Mouse (Mus musculus) frontal cortex, adult 2 months (tissue): ENCODE measurements at regions not wholly inside any gene's neighbourhood (a gene's known extent, or its start where the extent isn't known, plus 50 kb on each side); places are given as distances from the start of the nearest gene placed in this dataset.

Experiments used
- DNase-seq, 2 experiments: peaks; one replicate each; pipeline ENCODE4 v3.0.0; 2022; ENCODE audit warnings: low spot score in 1 of 2; ENCODE audit errors: extremely low spot score in 1 of 2

- peak in 1 of 2 experiments; percentile 17 for DNase-seq
These were observed 117.2 kb upstream of the Lhx1 start for GRCm38 (mm10) chr11:84642300-84643106.

DNA sequence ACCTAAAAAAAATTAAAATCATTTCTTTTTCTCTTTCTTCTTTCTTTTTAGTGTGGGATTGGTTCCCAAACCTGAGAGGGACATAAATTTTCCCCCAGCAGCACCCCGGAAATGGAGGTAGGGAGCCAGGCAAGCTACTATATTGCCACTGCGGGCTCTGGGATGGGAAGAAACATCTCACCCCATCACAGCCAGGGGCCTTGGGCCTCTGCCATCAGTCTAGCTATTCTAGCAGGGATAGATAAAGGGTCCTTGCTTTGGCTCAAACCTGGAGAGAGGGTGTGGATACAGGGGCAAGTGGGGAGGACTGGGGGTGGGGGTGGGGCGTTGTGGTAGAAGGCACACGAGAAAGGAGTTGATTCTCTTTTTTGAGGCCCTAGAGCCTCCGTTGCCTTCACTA, 116.3 kb upstream of the Lhx1 start:
- DNase-seq, result no peak

- no peak for DNase-seq
These were observed 113.0 kb upstream of the Lhx1 start for GRCm38 (mm10) chr11:84638353-84638752.

- peak in 1 of 2 experiments; percentile 5 for DNase-seq
These were observed 111.9 kb upstream of the Lhx1 start for GRCm38 (mm10) chr11:84637268-84637667.

DNA sequence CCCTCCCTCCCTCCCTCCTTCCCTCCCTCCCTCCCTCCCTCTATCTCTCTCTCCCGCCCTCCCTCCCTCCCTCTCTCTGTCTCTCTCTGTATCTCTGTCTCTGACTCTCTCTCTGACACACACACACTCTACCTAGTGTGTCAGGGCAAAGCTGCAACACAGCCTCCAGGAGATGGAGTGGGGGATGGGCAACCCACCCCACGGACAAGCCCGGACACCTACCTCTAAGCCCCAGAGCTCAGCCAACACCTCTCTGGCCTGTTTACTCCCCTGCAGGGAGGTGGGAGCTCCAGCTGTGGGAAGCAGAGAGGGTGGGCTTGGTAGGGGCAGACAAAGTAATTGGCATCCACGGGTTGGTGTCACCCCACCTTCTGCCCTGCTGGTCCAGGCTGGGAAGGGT, 109.7 kb upstream of the Lhx1 start:
- no peak for DNase-seq

GRCm38 (mm10) chr11:84633300-84633699, 108.0 kb upstream of the Lhx1 start:
- DNase-seq, result no peak

GRCm38 (mm10) chr11:84628111-84628510, 102.8 kb upstream of the Lhx1 start:
- DNase-seq, result peak in 1 of 2 experiments; percentile 10

DNA sequence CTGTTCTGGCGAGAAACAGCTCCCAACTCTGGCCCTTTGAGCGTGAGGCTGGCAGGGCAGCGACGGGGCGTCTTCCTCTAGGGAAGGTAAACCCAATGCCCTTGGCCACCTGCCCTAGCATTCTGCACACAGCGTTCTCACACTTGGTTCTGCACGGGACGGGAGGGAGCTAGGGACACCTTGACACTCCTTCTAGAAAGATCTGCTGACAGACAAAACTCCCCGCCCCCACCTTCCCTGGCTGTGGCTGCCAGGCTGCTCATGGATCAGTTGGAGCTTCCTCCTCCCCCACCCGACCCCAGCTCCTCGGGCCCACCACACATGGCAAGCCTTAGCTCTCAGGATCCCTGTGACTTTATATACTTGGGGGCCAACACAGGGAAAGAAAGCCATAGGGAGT, 102.3 kb upstream of the Lhx1 start:
- no peak for DNase-seq

DNA sequence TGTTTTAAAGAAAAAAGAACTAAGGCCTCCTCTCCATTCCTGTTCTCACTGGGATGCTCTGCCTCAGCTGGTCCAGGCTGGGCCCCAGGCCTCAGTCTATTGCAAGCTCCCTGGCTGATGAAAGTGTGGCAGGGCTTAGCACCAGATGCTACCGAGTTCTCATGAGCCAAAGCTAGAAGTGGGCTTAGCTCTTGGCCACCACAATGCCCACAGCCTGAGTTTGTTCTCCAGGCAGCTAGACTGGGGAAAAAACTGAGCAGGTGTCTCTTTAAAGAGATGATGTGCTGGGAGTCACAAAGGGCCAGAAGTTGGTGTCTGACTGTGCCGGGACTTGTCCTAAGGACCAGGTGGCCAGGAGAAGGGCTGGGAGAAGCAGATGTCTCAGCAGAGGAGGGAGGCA, 101.9 kb upstream of the Lhx1 start:
- no peak for DNase-seq

DNA sequence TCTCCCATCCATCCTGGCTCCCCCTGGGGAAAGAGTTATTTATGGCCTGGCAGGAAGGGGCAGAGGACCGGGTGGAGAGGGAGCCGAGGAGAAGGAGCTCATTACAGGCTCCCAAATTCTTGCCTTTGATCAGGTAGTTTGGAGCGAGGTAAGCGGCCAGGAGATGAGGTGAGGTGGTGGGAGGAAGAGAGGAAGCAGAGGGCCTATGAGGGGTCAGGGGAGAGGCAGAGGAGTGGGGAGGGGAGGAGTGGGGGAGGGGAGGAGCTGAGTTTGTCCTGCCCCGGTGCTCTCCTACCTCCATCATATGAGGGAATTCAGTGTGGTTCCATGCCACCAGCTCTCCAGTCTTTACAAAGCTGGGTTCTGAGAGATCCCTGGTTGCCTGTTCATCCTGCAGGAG, 98.8 kb upstream of the Lhx1 start:
- no peak for DNase-seq

GRCm38 (mm10) chr11:84619713-84620112, 94.4 kb upstream of the Lhx1 start:
- DNase-seq, result no peak

GRCm38 (mm10) chr11:84618576-84618975, 93.2 kb upstream of the Lhx1 start:
- no peak for DNase-seq

- no peak for DNase-seq
These were observed 87.8 kb upstream of the Lhx1 start for GRCm38 (mm10) chr11:84612982-84613720.

DNA sequence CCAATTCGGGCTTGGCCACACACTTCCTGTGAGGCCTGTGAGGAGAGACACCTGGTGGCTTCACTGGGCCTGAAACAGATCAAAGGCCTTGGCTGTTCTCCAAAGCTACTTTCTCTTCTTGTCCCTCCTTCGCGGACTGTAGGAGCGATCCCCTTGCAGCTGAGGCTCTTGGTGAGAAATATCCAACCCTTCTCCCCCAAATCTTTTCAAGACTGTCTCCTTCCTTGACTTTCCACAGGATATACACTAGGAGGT, 86.2 kb upstream of the Lhx1 start:
- no peak for DNase-seq

DNA sequence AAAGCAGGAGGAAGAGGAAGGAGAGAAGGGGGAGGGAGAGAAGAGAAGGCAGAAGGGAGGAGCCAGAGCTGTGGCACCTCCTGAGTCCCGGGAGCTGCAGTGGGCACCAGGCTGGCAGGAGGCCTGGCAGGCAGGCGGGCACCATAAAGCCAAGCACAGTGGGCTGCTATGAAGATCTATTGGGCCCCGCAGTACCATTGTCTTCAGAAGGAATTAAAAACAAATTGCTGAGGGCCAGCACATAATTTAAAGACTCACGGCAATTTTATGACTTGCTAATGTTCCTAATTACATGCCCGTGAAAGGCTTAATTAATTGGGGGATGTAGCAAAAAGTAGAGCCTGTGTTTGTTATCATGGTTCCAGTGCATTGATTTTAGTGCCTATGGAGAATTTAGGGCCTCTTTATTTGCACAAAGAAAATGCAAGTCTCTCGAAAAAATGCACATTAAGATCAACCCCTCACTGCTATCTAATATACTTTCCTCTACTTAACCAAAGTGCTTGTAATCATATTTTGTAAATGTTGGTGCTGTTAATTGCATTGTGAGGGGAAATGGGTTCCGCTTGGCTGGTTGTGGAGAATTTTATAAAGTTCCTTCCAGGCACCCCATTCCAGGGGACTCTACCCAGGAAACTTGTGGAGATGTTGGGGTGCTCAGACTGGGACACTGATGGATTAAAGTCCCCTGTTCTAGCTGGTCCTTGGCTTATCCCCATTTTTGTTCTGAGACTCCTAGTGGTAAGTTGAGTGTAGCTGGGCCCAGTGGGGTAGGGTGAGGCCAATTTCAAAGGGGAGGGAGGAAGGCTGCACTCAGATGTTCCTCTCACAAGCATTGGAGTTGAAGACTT, 85.7 kb upstream of the Lhx1 start:
- no peak for DNase-seq

DNA sequence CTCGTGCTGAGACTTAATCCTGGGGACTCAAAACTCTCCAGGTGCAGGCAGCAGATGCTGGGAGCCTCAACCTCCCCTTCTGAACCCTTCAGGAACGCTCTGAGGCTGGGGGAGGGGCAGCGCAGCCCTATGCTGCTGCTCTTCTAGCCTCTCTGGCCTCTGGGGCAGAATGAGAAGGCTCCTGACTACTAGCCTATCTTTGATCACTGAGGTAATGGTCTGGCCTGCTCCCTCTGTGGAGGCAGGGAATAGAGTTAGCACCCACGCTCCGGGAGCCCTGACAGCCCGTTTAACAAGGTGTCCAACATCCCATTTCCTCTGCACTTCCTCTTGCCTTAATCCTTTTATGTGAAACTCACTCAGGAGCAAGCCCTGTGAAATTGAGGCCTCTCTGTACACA, 79.4 kb upstream of the Lhx1 start:
- DNase-seq, result no peak

GRCm38 (mm10) chr11:84599267-84599841, 74.0 kb upstream of the Lhx1 start:
- peak in 1 of 2 experiments; percentile 2 for DNase-seq

DNA sequence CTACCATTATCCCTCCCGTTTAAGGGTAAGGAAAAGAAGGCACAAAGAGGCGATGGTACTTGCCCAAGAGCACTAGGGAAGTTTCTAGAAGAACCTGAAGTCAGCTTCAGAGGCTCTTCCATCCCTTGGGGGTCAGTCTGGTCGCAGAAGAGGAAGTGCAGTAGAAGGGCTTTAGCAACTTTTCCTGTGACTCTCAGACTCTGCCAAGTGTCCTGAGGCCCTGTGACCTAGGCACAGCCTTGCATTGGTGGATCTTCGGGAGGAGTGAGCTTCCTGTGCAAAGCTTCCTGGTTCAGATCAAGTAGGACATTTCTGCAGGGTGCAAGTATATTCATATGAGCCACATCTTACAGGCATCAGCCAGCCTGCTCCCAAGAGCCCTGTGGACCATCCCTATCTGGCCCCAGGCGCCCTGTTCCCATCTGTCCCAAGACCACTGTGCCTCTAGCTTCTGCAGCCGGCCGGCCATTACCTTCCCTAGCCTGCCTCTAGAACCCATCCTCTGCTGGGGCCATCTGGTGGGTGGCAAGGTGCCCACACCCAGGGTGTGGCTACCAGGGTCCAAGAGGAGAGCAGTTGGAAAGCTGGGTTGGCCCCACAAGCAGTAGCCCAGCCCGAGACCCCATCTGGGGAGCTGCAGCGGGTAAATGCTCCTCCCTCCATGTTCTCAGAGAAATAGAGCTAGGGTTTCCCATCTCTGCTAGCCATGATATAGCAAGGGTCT, 72.4 kb upstream of the Lhx1 start:
- DNase-seq, result no peak

- no peak for DNase-seq
These were observed 67.5 kb upstream of the Lhx1 start for GRCm38 (mm10) chr11:84592715-84593339.

- DNase-seq, result no peak
These were observed 61.8 kb upstream of the Lhx1 start for GRCm38 (mm10) chr11:84587107-84587506.
